Mouse (Mus musculus): ENCODE data around the gene U2af2.

Gene U2af2

DNA sequence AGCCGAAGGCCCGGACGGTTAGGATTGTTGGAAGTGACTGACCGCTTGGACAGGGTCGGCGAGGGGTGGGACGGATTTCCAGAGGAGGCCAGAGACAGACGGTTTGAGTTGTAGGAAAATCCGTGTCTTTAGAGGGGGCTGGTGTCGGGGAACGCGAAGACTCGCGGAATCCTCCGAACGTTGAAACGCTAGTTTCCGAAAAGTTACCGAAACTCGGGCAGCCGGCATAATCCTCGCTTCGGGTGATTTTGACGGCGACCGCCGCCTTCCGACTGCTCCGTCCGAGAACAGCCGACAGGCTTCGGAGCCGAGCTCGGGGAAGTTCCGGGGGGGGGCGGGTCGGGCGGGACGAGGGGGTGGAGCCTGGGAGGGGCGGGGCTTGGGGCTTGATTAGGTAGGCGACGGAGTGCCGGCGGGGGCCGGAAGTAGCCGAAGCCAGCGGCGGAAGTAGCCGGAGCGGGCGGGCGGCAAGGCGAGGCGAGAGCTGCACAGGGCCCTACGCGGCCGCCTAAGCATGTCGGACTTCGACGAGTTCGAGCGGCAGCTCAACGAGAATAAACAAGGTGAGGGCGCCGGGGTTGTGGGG is at the start of gene U2af2:
U2af2 (plus strand) TSS at position 370 of the 586 bp plus-strand sequence.
- peak; percentile 91 for DNase-seq

GRCm38 (mm10) chr7:5012681-5013513 is 49.0 kb upstream of the U2af2 start:
- no peak for DNase-seq

GRCm38 (mm10) chr7:5014251-5015117 is 47.5 kb upstream of the U2af2 start, which contains the start of the genes Zfp524 and Fiz1:
Gene Zfp524 (plus strand): TSS chr7:5014415.
Gene Fiz1 (minus strand): TSS chr7:5014697.
- DNase-seq = peak; percentile 99

DNA sequence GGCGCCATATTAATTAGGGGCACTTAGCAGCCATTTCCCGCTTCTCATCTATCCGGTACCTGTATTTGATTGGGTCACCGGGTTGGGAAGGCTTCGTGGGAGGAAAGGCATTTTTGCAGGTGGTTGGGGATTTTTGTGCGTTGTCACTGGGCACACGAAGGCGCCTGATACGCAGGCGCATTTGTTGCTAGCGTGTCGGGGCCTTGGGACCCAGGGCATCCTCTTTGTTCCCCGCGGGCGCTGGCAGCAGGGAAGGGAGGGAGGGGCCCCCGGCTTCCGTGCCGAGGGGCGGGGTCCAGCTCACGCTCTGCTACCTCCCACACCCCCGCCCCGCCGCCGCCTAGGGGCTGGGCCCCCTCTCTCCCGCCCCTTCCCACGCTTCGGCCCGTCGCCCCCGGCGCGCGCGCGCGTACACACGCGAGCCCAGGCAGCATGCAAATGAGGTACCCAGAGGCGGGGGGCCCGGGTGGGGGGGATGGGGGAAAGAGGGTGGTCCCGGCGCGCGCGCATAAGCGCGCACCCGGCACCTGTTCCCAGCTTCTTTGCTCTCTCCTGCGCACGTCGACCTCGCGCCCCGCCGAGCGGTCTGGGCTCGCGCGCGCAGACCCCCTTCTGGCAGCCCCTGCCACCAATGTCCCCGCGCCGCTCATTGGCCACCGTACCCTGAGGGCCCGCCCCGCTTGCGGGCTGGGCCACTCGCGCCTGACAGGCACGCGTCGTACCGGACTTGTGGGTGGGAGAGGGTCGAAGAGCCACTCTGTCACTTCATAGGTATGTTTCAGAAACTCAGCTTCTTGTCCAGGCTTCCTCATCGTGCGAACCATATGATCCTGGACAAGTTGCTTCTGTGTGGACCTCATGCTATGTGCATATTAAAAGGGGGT is 46.6 kb upstream of the U2af2 start, which contains the start of gene Gm44973:
Gm44973 (plus strand) TSS at position 379 of the 884 bp plus-strand sequence.
- DNase-seq = peak; percentile 97

DNA sequence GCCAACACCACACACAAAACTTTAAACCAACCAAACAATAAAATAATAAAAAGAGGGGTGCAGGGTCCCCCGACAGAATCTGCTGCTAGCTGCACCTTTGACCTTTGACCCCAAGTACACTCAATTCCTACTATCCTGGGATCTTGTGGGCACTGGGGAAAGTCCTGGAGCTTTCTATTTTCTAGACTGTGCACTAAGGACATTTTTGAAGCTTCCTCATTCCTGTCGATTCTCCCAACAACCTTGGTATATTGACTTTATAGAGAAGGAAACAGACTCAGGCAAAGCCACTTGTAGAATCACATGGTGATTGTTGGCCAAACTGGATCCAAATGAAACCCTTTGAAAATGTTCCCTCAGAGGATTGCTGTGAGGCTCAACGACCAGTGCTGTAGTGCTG is 45.9 kb upstream of the U2af2 start:
- DNase-seq = peak; percentile 61

- DNase-seq = no peak
These were observed 45.0 kb upstream of the U2af2 start for GRCm38 (mm10) chr7:5016920-5017319.

GRCm38 (mm10) chr7:5017352-5017751 is 44.6 kb upstream of the U2af2 start:
- DNase-seq = peak; percentile 32

DNA sequence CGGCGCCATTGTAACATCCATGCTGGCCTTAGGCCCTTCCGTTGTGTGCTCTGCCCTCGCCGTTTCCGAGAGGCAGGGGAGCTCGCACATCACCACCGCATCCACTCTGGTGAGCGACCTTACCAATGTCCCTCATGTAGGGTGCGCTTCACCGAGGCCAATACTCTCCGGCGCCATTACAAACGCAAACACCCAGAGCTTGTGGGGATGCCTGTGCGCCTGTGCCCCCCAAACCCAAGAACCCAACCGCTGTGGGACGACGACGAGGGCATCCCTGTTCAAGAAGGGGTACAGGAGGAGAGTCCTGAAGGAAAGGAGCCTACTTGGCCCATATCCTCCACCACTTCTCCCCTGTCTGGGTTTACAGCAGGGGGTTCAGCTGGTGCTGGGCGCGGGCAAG is 44.0 kb upstream of the U2af2 start:
- DNase-seq = no peak

DNA sequence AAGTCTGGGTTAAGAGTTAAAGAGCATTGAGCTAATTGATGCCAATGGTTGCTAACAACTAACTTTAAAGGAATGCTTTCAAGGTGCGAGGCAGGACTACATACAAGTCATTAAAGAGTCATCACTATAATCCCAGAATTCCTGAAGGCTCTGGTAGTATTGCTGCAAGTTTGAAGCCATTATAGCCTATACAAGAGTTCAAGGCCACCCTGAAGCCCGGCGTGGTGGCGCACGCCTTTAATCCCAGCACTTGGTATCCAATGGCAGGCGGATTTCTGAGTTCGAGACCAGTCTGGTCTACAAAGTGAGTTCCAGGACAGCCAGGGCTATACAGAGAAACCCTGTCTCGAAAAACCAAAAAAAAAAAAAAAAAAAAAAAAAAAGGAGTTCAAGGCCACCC is 42.4 kb upstream of the U2af2 start:
- peak; percentile 31 for DNase-seq

DNA sequence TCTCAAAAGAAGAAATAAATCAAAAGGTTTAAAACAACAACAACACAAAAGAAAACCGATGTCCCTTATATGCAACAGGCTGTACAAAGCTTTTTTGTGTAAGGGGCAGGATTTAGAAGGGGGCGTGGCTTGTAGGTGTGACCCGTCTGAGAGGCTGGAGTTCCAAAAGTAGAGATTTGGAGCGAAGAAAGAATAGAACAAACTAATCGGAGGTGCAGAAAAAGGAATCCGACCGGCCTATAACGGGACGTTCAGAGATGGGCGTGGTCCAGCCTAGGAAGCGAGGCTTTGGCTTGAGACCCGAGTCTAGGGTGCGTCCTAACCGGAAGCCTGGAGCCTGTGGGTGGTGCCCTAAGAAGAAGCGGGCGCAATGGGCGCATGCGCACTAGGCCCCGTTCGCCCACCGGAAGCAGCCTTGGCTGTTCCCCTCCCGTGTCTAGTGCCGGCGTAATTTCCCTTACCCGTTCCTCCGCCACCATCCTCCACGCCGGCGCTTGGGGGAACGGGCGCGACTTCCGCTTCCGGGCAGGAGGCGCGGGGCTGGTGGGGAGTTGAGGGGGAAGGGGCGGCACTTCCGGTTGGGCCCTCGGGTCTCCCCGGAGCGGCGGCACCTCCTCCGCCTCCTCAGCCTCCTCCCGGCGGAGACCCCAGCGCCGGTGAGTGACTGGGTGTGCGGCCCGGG is 41.8 kb upstream of the U2af2 start, which contains the start of the genes Zfp865 and Ccdc106:
Zfp865 (plus strand) TSS at position 377 of the 682 bp plus-strand sequence.
Ccdc106 (plus strand) TSS at position 554 of the 682 bp plus-strand sequence.
- DNase-seq = peak; percentile 99

- DNase-seq = peak; percentile 39
These were observed 41.3 kb upstream of the U2af2 start for GRCm38 (mm10) chr7:5020685-5021084.

- DNase-seq = no peak
These were observed 40.7 kb upstream of the U2af2 start for GRCm38 (mm10) chr7:5021197-5021596.

- DNase-seq = no peak
These were observed 32.4 kb upstream of the U2af2 start for GRCm38 (mm10) chr7:5029543-5029942.

- no peak for DNase-seq
These were observed 32.0 kb upstream of the U2af2 start for GRCm38 (mm10) chr7:5029946-5030345.

GRCm38 (mm10) chr7:5030554-5031275 is 31.2 kb upstream of the U2af2 start:
- no peak for DNase-seq

DNA sequence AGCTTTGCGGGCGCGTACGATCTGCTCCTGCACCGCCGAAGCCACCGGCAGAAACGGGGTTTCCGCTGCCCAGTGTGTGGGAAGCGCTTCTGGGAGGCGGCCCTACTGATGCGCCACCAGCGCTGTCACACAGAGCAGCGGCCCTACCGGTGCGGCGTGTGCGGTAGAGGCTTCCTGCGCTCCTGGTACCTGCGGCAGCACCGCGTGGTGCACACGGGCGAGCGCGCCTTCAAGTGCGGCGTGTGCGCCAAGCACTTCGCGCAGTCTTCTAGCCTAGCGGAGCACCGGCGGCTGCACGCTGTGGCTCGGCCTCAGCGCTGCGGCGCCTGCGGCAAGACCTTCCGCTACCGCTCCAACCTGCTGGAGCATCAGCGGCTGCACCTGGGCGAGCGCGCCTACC is 30.4 kb upstream of the U2af2 start:
- DNase-seq = no peak

DNA sequence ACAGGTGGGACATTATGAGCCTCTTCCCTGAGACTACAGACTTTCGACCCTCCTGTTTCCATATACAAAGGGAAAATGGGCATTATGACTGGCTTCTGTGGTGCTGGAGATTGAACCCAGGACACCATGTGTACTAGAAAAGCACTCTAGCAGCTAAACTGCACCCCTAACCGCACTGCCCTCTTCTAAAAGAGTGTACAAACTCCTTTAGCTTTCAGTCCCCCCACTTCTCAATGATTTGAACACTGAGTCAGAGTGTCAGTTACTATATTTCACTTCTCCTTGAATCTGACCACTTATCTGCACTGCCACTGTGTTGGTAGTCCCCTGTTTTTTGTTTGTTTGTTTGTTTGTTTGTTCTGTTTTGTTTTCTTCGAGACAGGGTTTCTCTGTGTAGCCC is 28.1 kb upstream of the U2af2 start, which contains the start of gene 4632433K11Rik:
4632433K11Rik (plus strand) TSS at position 301 of the 400 bp plus-strand sequence.
- DNase-seq = no peak

- DNase-seq = no peak
These were observed 26.3 kb upstream of the U2af2 start for GRCm38 (mm10) chr7:5035628-5036027.

DNA sequence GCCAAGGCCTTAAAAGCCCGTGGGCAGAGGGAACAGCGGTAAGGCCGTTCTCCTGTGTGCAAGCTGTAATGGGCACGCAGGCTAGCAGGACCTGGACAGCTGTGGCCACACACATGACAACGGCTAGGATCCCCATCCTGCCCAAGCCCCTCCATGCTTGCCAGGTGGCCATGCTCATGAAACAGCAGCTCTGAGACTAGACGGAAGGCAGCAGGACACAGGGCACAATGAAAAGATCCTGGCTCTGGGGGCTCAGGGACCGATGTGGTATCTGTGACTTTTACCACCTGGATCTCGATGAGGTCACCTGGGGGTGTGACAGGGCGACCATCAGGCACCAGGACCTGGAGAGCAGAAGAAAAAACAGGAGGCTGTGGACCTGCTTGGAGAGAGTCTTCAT is 25.8 kb upstream of the U2af2 start:
- no peak for DNase-seq

GRCm38 (mm10) chr7:5037026-5037425 is 24.9 kb upstream of the U2af2 start:
- no peak for DNase-seq

DNA sequence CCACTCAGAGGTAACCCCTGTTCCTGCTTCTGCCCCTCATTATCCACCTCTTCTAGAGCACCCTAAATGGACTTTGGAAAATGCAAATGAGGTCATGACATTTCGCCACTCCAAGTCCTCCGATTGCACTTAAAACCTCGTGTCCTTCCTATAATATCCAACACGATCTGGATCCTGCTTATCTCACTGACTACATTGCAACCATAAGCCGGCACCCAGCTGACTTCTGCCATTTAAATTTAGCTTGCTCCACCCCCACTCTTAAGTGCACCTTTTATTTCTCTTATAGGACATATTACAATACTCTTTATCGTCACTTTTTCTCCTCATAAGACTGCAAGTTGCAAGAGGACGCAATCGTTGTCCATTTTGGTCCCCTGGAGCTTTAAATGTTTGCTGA is 24.5 kb upstream of the U2af2 start:
- no peak for DNase-seq

All from kidney, adult 9 months (tissue).